Mouse (Mus musculus): ENCODE measurements around the gene Rapgef4.
"Not testable (repeated sequence)": the region's sequence is repeated elsewhere in the genome, so short reads cannot be mapped to it uniquely, and the experiment has no call there.

The Rapgef4 gene

DNA sequence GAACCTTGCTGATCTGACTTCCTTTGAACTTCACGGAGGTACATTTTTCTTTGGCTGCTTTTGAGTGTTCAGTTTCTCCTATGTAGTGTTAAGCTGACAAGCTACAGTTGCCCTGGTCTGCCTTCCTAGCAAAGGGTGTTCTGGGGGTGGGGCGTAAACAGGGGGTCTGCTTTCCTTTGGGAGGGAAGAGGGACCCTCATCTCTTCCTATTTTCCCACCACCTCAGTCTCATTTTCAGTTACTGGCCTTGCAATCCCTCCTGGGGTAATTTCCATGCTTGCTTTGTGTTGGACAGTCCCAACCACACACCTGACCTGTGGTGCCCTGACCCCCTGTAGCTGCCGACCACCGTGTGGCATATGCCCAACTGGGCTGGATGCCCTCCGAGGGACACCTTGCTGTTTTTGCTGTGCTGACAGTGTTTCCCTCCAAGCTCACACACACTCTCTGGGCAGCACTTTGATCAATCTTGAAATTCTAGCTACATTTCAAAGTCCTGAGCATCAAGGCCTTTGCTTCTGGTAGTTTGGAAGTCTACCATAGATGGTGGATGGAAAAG, 48.6 kb downstream of the Rapgef4 start:
- DNase-seq: no peak

DNA sequence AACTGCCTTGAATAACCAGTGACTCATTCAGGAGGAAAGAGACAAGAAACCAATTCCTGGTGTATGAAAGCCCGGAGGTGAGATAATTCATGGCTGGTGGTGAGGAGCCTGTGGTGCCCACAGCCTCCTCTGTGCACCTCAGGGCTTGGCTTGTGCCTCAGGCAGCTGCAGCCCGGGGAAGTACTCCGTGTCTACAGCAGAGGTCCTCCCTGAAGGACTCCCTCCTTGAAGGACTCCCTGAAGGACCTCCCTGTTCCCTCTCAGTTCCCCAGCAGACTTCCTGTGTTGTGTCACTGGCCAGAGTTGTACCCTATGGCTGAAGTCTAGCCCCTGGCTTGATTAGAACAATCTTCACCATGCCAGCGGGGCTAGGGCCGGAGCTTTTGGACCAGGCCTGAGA, 50.7 kb downstream of the Rapgef4 start:
- DNase-seq: no peak

- DNase-seq: peak in 1 of 2 experiments; percentile 66
These were observed 54.6 kb downstream of the Rapgef4 start for GRCm38 (mm10) chr2:72035616-72036015.

DNA sequence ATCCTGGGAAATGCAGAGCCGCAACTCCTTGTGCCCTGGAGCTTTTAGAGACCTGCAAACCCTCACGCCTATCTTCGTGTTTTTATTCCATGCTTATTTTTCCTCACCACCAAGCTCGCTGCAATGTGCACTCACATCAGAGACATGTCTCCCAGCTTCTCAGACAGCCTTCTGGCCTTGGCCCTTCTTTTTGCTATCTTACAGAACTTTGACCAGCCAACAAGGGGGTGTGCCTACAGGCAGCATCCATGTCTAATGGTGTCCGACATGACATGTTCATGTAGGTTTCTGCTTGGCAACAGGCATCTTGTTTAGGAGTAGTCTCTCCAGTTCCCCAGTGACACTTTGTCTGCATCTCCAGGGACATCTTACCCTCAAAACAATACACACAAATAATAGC, 56.3 kb downstream of the Rapgef4 start:
- DNase-seq: no peak

GRCm38 (mm10) chr2:72038235-72038634, 57.2 kb downstream of the Rapgef4 start:
- DNase-seq: peak; percentile 76 to 89

- peak; percentile 29 to 48 for DNase-seq
These were observed 57.7 kb downstream of the Rapgef4 start for GRCm38 (mm10) chr2:72038651-72039251.

DNA sequence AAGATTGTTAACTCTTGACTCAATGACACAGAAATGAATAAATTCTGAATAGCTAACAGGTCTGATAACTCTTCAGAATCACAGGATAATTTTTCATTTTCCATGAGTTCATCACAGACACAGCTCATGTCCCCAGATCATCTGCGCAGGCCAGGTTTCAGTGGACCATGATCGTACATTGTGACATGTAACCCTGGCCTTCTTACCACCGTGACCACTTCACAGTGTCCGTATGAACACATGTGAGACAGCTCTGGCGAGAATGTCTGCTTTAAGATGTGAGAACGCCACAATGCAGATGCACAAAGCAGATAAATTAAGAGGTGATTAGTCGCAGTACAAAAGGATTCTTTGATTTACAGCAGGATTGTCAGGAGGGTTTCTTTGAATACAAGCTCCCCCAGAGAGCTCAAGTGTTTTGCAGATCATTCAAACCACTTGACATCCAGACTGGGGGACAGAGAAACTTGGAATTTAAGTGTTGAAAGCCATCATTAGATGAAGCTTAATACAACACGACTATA, 58.5 kb downstream of the Rapgef4 start:
- DNase-seq: no peak

- DNase-seq: no peak
These were observed 60.0 kb downstream of the Rapgef4 start for GRCm38 (mm10) chr2:72041087-72041486.

- DNase-seq: no peak
These were observed 61.1 kb downstream of the Rapgef4 start for GRCm38 (mm10) chr2:72042093-72042492.

DNA sequence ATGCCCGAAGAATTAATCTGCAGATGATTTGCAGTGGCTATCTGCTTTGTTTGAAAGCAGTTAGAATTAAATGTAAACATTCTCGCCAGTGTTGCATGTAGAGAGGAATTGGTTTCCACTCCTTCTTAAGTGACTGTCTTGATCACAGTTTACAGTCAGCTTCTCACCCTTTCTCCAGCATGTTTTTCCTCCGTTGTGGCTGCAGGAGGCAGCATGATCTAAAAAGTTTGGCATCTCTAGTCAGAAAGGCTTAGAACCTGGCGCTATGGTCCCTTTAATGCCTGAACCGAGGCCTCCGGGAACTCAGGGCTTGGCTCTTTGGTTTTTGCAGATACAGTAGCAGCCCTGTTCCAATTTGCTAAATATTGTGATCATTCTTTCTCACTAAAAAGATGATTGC, 63.2 kb downstream of the Rapgef4 start:
- DNase-seq: peak; percentile 24 to 46

- no peak for DNase-seq
These were observed 64.0 kb downstream of the Rapgef4 start for GRCm38 (mm10) chr2:72045024-72045423.

- no peak for DNase-seq
These were observed 64.6 kb downstream of the Rapgef4 start for GRCm38 (mm10) chr2:72045659-72046058.

DNA sequence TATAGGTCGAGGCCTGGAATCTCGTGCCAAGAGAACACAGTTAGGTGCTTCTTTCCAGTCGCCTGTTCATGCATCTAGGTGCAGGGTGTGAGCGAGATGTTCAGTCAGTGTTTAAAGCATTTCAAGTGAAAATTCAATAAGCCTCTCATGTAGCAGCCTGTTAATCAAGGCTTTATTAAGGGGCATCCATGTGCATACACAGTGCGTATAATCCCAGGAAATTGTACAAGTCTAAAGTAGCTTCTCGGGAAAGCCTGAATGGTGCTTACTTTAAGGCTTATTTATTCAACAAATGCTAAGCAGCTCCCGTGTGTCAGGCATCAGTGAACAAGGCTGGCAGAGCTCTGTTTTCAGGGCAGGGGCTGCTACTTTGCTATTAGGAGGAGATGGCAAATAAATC, 69.4 kb downstream of the Rapgef4 start:
- DNase-seq: no peak

DNA sequence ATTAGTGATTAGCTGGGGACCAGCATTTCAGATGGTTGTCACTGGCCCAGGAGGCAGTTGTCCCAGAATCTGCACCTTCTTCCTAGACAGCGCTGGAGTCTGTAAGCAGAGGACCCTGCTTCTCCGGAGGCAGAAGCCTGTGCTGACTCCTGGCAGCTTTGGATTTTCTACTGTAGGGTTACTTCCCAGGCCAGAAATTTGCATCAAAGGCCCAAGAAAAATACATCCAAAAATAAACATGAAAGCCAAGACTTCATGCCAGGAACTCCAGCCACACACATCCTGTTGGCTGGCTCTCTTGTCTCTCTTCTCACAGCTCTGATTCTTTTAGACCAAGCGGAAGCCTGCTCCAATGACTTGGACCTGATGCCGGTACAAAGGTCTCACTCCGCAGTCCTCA, 73.2 kb downstream of the Rapgef4 start:
- peak; percentile 56 to 73 for DNase-seq

DNA sequence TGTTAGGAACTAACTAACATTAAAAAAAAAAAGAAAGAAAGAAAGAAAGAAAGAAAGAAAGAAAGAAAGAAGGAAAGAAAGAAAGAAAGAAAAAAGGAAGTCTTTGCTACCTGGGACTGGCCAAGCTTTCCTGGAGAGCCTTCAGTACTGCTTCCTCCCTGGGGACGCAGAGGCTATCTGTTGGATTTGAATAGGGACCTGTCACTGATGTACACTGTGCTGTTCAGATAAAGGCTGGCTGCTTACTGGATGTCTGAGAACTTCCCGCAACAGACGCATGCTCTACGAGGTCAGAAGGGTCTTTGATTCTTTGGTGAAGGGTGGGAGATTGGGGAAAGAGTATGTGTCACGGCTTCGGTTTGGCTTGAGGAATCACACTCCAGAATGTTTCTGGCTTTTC, 73.7 kb downstream of the Rapgef4 start:
- DNase-seq: peak; percentile 58 to 65

DNA sequence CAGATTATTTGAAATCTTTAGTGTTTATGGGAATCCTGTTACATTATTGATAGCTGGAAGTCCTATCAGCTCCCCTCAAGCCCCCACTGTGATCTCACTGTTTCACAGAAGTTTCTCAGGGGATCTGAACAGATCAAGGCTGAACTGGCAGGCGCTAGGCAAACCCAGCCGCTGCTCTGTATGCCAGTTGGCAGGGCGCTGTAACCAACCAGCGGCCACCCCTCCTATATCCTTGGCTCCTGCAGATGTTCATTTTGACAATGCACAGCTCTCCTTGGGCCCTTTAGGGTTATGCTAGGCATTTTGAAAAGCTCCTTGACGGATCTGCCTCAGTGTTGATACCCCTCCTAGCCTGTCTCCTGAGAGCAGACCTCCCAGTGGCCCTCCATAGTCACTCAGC, 74.4 kb downstream of the Rapgef4 start:
- DNase-seq: peak in 1 of 2 experiments; percentile 17

DNA sequence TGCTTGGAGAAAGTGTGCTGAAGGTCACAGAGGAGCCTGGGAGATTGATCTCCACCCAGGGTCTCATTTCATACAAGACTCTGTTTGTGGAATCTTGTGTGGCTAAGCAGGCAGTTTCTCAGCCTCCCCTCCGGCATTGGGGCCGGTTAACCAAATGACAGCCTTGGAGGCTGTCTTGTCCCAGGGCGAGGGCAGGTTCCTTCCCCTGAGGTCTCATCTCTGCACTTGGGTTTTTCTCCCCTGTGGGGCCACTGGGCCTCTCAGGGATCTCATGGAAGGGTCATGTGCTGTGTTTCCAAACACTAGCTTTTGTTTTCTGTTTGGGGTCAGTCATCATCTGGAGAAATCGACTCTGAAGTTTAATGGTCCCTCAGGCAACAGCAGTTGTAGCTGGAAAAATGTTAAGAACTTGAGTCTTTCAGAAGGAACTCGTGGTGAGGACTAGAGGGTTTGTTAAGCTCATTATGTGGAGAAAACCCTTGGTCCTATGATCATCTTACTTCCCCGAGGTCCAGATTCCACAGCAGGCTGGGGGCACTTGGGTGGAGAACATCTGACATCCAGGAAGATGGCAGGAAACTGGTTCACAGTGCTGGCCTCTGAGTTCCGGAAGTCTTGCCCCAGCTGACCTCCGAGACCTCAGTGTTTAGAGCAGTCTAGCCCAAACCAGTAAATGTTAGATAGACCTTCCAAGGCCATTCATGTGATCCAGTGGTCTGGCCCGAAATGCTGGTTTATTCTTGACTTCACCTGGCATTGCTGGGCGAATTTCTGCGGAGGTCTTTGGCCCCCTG, 75.2 kb downstream of the Rapgef4 start:
- DNase-seq: peak; percentile 59 to 63

GRCm38 (mm10) chr2:72062931-72063330, 81.9 kb downstream of the Rapgef4 start:
- DNase-seq: no peak

DNA sequence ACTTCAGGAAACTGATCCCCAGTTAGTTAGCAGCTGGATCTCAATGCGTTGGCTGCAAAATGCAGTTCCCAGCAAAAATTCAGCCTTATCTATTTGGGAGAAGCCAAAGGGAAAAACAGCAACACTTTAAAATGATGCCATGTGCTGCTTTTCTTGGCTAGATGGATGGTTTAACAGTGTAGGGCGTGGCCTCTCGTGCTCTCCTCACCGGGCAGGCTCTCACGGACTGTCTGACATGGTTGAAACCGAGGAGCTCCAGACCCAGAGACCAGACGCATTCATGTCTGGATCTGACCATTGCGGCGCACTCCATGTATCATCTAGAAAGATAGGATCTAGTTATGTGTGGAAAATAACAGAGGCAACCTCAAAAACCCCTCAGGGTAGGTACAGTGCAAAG, 87.5 kb downstream of the Rapgef4 start:
- no peak for DNase-seq

DNA sequence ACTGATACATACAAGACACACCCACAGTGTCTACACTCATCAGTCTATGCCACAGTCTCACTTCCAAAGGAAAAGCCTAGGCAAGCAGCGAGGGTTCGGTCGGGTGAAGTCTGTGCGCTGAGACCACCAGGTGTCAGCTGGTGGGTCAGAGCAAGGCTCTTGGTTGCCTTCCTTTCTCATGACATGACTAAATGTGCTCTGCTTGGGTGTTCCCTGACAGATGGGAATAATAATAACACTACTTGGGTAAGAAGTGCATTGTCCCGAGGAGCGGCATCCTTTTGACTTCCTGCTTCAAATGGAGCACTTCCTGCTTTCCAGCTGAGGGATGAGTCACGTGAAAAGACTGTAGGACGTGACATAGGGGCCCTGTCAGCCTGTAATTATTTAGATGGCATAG, 89.0 kb downstream of the Rapgef4 start:
- DNase-seq: peak; percentile 47 to 76

DNA sequence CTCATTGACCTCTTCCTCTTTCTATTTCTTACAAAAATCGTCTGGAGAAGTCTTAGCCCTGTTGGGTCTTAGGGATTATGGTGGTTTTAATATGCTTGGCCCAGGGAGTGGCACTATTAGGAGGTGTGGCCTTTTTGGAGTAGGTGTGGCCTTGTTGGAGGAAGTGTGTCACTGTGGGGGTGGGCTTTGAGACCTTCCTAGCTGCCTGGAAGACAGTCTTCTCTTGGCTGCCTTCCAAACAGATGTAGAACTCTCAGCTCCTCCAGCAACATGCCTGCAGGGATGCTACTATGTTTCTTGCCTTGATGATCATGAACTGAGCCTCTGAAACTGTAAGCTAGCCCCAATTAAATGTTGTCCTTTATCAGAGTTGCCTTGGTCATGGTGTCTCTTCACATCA, 92.1 kb downstream of the Rapgef4 start:
- DNase-seq: not testable (repeated sequence)

- no peak for DNase-seq
These were observed 94.0 kb downstream of the Rapgef4 start for GRCm38 (mm10) chr2:72074999-72075561.

- DNase-seq: no peak
These were observed 96.6 kb downstream of the Rapgef4 start for GRCm38 (mm10) chr2:72077490-72078139.
